Mouse (Mus musculus) embryo, embryonic 10.5 days (tissue): ENCODE results near the gene Mgll.

Experiments used
- DNase-seq: peaks from one replicate; pipeline ENCODE4 v3.0.0-alpha.2; 2015; ENCODE audit warnings: low spot score

The Mgll gene

DNA sequence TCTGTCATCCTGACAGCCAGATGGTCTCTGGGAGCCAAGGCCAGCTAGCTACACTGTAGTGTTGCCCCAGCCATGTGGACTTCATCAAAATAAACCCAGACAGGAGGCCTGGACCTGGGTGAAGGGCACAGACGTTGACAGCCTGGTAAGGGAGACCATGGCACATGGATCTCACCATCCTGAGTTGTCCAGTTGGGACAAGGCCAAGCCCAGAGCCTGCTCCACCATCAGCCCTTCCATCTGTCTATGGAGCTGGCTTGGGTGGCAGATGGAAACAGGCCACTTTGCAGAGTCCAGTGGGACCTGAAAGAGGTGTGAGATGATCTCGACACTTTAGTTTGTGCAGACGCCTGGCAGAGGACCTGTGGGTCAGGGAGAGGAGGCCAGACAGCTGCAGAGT, 76.5 kb downstream of the Mgll start:
- no peak for DNase-seq

DNA sequence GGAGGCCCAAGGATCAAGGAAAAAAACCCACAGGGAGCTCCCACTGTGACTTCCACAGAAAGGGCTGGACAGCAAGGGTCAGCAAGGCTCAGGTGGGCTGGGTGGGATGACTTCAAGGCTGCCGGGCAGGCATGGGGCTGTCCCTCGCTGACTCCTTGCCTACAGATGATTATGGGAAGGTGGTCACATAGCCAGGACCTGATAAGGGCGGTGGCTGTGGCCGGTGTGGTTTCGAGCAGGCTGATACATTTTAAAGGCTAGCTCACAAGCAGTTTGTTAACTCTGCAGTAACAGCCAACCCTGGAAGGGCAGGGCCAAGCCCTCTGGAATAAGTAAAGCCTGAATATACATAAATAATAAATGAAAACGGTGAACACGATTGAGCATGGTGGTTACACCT, 78.8 kb downstream of the Mgll start:
- DNase-seq = no peak

DNA sequence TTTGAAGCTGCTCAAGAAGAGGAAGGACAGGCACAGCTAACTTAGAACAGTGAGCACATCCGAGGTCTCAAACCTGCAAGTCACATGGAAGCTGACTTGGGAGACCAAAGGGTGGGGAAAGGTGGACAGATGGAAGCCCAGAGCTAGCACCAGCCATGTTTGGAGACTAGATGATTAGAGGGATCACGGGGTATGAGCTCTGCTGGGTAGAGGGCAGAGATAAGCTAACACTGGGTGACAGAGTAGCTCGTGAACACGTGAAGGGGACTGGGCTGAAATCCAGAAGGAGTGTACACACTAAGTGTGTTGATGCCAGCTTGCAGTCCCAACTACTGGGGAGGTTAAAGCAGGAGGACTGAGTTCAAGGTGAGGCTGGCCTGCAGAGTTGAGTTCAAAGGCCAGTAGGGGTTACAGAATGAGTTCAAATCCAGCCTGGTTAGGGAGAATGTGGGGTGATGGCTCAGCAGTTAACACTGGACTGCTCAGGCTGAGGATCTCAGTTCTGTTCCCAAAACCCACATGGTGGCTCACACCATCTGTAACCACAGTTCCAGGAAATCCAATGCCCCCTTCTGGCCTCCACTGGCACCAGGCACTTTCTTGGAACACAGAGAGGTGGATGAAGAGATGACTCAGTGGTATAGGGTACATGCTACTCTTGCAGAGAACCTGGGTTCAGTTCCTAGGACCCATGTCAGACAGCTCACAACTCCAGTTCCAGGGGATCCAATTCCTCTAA, 79.9 kb downstream of the Mgll start:
- DNase-seq = no peak

DNA sequence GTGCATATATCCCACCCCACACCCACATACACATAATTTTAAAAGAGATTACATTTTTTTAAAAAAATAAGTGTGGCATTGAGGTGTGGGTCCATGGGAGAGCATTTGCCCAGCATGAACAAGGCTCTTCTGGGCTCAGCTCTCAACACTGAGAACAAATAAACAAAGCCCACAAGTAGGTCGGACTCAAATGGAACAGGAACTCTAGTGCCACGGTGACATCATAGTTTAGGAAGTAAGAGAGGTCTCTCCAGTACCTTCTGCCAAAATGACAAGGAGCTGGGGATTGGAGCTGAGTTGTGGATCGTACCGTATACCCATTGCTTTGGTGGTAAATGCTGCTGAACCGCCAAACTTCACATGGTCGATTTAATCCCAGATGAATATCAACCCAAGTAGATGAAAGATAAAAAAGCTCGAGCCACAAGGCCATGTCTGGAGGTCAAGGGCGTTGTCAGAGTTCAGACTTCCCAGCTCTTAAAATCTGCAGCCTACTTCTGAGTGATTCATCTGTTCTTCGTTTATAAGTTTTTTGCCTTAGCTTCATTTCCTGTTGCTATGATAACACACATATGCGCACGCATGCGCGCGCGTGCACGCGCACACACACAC, 80.9 kb downstream of the Mgll start:
- DNase-seq = no peak

DNA sequence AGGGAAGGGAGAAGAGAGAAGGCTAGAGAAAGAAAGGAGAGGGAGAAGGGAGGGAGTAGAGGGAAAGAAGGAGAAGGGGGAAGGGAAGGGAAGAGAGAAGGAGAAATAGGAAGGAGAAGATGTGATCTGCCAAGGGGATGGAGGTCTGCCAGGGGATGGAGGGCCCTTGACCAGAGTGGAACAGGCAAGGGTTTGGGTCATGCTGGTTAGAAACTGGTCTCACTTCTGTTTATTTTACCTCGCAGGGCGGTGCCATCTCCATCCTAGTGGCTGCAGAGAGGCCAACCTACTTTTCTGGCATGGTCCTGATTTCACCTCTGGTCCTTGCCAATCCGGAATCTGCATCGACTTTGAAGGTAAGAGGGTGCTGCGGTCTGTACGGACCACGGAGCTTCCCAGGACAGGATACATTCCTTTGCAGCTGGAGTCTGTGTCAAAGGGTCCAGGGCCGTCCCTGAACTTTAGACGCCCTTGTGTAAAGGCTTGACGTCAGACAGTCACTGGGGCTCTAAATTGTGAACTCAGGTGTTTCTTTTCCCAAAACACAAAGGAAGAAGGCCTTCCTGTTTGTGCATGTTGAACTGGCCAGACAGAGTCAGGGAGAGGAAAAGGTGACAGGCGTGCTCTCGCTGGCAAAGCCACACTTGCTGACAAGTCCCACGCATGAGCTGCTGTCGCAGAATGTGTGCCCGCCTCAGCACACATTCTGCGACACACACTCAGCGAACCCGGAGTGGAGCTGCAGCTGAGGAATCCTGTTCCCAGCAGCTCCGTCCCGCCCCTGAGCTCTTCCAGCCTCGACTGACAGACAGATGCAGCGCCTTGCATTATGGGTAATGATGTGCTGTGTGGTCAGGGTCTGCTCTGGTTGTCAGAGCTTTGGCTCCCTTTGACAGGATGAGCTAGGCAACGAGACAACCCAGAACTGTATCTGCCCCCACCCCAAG, 85.2 kb downstream of the Mgll start:
- no peak for DNase-seq

DNA sequence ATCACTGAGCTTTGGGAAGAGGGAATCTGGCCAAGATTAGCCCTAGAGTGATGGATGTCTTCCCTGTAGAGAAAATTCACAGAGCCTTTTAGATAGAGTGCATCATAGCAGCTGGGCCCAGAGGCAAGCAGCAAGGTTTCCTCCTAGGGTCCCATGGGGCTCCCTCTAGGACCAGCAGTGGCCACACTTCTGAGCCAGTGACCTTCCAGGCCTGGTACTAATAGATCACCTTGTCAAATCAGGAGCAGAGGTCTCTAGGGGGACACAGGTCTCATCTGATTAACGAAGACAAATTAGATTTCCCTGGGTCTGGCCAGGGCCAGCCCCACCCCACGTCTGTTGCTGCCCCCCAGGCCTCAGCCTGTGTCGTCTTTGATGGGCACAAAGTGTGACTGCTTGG, 86.1 kb downstream of the Mgll start:
- DNase-seq = no peak

DNA sequence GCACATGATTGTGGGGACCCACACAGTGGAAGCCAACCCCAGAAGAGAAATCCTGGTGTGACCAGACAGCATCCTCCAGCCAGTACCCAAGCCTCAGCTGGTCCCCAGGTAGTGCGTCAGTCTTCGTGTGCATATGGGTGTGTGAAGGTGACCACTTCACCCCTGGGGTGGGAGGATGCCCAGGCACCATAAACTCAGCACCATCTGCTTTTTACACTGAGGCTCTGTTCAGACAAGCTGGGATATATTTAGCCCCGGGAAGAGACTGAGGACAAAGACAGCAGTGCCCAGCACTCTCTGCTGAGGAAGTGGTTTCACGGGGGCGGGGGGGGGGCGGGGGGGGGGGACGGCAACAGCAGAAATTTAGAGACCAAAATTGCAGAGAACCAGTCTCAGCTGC, 87.2 kb downstream of the Mgll start:
- no peak for DNase-seq

DNA sequence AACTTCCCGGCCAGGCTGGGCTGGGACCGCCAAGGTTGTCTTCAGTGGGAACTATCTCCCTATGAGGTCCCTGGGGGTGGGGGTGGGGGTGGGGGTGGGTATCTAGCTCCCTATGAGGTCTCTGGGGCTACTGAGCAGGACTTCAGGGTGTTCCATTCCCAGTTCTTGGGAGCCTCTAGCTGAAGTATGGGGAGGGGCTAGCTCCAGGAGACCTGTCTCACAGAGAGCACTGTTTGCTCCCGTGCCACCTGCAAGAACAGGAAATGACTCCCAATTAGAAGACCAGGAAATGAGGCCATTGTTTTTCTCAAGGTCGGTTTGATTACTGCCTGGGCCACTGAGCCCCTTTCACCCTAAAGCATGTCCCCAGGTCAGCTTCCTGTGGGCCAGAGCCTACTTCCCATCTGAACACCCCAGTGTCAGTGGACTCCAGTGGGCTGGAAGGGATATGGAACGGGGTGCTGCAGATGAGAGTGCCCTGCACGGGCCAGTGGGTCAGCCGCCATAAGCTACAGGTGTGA, 87.7 kb downstream of the Mgll start:
- DNase-seq = no peak

DNA sequence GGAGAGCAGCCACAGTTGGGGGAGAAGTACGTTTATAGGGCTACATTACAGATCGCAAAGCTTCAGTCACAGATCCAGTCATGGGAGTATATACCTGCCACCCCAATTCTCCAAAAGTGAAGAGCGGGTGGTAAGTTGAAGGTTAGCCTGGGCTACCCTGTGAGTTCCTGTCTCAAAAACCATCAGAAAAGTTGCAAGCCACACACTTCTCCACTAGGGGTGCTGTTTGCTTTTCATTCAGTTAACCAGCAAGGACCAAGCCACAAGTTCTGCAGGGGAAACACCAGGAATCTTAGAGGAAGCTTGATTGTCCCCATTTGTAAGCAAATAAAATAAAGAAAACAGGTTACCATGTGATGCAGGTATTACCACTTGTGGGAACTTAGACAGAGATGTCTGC, 88.7 kb downstream of the Mgll start:
- peak; percentile 82 for DNase-seq

DNA sequence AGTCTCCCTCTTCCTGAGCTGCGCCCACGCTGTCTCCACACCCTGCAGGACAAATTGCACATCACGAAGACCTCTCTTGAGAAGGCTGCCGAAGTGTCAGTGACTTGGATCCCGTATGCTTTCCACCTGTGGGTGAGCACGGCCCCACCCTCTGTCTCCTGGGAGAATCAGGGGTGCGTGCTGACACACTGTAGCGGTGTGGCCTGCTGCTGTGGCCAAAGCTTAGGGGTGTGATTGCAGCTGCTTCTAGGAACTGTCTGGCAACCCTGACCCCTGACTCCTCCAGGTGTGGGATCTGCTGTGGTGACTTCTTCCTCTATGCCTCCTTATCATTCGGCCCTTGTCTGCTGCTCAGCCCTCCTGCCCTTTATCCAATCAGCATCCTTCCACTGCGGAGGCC, 89.6 kb downstream of the Mgll start:
- no peak for DNase-seq

DNA sequence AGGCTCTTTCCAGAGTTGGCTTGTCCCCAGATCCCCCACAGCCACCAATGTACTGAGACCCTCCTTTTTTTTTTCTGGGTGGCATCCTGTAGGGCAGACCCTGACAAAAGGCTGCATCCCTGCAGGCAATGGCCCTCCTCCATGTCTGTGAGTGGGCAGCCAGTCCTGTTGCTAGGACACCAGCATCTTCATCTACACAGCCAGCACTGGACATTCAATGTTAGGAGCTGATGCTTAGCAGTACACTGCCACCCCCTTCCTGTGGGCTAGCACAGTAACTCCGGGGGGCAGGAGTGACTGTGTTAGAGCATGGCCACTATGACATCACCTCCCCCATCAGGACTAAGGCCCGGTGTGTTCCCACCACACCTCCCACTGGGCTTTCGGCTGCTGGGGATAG, 90.8 kb downstream of the Mgll start:
- DNase-seq = no peak

DNA sequence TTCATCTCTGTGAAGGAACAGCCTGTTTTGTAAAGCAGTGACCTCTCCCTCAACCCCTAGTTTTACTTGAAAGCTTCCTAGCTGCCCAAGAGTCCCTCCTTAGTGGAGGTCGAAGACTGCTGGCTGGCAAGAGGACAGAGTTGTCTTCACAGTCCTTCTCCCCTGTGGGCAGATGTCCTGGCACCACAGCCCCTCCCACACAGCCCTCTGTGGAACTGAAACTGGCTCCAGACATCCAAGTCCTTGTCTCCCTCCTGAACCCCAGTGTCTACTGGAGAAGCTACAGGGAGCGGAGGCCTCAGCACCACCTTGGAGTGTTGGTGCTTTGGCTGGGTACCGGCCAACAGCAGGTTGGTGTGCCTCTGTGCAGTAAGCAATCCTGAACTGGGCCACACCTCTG, 91.3 kb downstream of the Mgll start:
- no peak for DNase-seq

DNA sequence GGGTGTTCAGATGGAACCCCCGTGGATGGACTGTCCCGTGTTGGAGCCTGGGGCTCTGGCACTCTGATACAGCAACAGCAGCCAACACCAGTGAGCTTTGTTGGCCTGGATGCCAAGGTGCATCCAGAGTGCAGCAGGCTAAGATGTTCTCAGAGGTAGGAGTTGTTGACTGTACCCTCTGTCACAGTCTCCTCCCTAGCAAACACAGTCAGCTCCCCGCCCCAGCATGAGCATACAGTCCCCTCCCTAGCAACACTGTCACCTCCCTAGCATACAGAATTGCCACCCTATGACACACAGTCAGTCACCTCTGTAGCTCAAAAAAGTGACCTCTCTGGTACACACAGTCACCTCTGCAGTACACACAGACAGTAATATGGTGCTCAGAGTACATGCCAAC, 92.7 kb downstream of the Mgll start:
- no peak for DNase-seq

DNA sequence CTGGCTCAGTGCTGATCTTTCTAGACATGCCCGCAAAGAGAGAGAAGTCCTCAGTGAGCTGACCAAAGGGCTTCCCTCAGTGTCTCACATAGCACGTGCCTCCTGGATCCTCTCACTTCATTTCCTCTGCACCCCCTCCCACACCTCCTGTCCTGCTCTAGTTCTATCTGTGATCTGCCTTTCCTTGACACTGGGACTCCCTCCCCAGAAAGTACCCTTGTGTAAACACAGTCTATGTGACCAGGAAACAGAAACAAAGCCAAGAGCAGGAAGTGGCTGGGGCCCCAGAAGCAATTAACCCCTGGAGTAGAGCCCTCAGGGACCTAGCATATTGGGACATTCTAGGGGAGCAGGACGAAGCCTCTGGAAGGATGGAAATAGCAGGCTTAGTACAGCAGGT, 96.6 kb downstream of the Mgll start:
- no peak for DNase-seq

DNA sequence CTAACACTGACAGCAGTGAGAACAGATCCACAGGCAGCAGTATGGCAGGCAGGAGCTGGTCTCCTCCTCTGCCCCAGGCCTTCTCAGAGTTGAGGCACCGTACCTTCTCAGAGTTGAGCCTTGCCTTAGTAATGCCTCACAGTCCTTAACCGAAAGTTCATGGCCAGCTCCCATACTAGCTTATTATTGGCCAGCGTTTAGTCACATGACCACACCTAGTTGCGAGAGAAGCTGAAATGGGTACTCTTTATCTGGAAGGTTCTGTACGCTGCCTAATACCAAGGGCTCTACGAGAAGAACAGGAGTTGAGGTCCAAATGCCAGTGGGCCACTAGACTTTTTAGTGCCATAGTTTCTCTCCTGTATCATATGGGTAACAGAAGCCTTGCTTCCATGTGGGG, 97.1 kb downstream of the Mgll start:
- no peak for DNase-seq

DNA sequence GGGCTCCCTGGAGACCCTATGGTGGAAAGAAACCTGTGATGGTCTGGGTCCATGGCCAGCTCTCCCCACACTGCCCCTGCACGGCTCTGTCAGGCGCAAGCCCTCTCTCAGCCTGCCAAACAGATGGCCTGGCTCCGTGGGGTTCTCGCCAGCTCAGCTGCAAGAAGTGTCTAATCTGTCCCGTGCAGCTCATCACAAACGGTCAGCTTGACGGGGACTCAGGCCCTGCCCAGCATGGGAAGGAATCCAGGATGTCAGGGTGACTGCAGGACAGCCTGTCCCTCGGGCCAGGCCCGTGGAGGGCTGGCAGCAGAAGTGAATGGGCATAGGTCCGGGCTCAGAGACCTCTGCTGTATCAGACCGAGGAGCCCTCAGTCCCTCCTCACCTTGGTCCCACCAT, 97.7 kb downstream of the Mgll start:
- no peak for DNase-seq

DNA sequence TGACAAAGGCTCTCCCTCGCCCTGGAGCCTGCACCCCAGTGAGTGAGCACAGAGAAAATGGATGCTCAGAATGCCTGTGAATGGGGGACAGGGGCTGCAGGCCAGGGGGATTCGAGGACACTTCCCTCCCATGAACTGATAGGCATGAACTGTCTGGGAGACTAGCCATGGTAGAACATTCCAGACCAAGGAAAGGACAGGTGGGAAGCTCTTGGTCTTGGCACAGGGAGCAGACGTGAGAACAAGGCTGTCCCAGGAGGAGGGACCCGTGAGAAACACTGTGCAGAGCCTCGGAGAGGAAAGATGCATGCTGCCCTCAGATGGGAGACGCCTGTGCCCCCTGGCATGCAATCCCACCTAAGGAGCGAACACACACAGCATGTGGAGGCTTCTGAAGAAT, 100.0 kb downstream of the Mgll start:
- DNase-seq = no peak

DNA sequence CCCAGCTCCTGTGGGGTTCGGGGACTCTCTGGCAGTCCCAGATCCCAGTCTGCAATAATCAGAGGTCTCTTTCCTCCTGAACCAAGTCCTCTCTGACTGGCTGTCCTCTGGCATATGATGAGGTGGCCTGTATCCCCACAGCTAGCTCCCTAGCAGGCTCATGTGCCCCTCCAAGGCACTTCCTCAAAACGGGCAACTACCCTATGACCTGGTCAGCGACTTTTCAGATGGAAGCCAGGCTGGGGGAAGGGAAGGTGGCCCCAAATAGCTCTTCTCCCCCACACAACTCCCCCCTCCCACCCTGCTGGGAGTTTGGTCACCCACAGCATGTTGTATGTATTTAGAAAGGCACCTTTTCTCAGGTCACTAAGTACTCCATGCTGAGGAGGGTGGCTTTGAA, 101.9 kb downstream of the Mgll start:
- no peak for DNase-seq

DNA sequence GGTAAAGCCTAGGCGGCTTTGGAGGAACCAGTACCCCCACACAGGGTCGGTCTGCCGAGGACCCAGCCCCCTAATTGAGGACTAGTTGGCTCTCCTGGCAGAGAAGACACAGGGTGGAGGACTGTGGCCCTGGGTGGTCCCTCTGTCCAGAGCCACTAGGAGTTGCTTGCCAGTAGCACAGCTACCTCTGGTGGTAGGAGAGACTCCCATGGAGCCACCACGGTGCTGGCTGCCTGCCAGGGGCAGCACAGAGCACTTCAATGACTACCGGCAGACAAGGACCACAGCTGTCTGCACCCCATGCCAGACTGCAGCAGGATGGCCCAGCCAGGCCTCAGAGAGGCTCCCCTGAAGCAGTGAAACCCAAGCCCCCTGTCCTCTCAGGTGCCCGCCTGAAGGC, 102.3 kb downstream of the Mgll start:
- peak; percentile 67 for DNase-seq

DNA sequence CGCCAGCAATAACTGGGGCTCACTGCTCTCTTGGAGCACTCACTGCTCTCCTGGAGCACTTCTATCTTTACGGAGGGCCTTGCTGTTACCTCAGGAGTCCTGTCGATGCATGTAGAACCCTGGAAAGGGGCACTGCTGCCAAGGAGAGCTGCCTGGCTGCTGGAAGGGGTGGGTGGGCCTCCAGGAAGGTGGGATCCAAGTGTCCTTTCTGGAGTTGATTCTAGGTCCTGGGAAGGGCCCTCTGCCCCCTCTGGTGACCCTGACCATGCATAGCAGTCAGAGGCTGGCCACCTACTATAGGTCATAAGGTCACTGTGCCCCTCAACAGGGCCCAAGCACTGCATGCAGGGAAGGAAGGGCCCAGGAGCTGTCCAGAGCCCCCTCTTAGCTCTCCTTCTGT, 102.8 kb downstream of the Mgll start:
- no peak for DNase-seq

DNA sequence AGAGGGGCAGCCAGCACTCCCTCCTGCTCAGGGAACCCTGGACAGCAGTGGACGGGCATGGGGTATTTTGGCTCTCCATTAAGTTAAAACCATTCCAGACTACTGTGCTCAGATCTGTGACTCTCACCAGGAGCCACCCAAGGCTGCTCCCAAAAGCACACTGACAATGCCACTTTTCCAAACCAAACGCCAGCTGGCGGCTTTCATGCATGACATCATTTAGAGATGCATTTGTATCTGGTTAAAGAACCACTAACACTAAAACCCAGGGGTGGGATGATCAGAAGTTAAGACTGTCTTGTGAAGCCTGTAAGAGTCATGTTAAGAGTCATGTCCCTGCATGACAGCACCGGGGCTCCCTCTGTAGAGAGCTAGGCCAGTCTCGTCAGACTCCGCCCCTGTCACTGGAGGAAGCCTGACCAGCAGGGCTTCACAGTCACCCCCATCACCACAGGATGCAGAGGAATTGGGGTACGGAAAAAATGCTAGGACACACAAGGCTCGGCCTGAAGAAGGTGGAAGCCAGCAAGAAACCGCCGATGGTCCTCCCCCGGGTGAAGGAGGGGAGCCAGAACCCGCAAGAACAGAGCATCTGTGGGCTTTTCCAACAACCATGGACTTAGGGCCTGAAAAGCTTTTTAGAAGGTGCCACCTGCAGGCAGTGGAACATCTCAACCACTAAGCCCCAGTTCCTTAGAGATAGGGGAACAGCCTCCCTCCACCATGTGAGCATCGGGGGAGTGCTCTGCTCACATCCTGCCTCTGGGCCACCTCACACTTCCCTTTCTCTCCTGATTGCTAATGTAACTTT, 103.4 kb downstream of the Mgll start:
- no peak for DNase-seq
